Mouse (Mus musculus) frontal cortex, adult 2 months (tissue): ENCODE measurements at regions not wholly inside any gene's neighbourhood (a gene's known extent, or its start where the extent isn't known, plus 50 kb on each side); places are given as distances from the start of the nearest gene placed in this dataset.
A peak's percentile ranks its signal among the peaks of the same experiment; 100 is the strongest.

ENCODE experiments used
- DNase-seq, 2 experiments: peaks; one replicate each; pipeline ENCODE4 v3.0.0; 2022; ENCODE audit warnings: low spot score in 1 of 2; ENCODE audit errors: extremely low spot score in 1 of 2

DNA sequence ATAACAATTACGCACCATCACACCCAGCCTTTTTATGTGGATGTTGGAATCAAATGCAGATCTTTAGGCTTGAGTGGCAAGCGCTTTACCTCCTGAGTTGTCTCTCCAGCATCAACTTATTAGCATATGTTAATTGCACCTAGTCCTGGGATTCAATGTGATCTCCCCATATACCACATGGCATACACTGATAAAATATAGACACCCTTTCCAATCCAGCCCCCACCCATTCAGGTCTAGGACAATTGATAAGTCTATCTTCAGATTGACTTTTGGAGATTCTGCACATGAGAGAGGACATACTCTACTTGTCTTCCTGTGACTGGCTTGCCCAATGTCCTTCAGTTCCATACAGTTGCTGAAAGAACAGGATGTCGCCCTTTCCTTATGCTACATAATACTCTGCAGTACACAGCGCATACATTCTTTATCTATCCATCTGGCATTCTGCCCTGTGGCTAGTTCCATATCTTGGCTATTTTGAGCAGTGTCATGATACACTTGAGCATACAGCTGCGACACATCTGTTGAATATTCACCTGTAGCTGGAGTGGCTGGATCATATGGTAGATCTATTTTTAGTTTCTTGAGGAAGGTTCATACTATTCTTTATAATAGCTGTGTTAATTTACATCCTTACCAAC lies 120.3 kb downstream of the Gsdmc2 start:
- no peak for DNase-seq

DNA sequence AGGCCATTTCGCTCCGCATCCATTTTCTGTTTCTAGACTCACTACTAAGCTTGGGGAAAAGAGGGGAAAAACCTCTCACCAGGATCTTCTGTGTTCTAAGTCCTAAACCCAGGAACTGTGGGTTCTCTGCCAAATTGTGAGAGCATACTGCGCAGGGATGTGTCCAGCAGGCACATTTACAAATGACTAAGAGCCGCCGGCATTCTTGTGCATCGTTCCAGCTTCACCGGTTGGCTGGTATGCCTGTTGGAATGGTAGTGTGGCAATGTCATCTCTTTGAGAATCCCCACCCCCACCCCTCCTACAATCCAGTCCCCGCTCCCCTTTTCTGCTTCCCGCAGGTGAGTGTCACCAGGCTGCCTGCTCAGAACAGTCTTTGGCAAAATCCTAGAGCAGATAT lies 122.0 kb downstream of the Gsdmc2 start:
- DNase-seq: no peak

DNA sequence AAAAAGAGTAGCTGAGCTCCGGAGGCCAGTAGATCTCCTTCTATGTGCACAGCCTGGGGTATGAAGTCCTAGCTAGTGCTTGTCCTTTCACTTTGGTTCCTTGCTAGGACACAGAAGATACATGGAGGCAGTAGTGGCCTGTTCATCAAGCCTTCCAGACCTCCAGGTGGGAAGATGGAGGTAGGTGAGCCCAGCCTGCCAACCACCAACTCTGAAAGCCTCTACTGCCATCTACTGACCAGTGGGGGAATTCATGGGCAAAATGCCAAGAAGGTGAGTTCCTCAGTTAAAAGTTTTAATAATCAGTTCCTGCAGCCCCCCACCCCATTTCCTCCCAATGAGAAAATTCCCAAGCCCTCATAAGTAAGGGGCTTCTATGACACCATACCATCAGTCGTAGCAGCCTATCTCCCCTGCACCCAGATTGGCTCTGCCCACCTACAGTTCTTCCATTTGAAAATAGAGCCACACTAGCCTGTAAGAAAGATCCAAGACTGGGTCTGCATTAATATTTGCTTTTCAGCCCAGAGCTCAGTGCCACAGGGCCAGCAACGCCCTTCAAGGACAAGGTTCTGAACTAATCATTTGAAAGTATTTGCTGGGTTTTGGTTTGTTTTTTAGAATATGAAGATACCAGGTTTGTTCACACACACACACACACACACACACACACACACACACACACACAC lies 123.2 kb downstream of the Gsdmc2 start:
- peak; percentile 3 to 71 for DNase-seq

- DNase-seq: no peak
Measured at GRCm38 (mm10) chr15:63717812-63718211, 127.2 kb downstream of the Gsdmc2 start.

DNA sequence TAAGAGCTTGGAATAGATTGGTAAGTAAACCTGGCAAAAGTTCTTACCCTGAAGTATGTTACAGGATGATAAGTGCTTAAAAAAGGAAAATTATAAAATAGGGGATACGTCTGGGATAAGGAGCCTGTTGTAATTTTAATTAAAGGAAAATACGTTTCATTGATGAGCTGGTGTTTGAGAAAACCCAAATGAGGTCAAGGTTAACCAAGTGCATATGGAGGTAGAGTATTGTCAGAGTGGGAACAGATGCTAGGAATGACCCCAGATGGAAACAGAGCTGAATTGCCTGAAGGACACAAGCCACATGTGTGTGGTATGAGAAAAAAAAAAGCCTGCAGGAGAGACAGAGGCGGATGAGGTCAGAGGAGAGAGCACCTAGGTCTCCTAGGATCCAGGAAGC lies 131.3 kb downstream of the Gsdmc2 start:
- no peak for DNase-seq

GRCm38 (mm10) chr15:63710381-63710780 lies 134.6 kb downstream of the Gsdmc2 start:
- DNase-seq: no peak

DNA sequence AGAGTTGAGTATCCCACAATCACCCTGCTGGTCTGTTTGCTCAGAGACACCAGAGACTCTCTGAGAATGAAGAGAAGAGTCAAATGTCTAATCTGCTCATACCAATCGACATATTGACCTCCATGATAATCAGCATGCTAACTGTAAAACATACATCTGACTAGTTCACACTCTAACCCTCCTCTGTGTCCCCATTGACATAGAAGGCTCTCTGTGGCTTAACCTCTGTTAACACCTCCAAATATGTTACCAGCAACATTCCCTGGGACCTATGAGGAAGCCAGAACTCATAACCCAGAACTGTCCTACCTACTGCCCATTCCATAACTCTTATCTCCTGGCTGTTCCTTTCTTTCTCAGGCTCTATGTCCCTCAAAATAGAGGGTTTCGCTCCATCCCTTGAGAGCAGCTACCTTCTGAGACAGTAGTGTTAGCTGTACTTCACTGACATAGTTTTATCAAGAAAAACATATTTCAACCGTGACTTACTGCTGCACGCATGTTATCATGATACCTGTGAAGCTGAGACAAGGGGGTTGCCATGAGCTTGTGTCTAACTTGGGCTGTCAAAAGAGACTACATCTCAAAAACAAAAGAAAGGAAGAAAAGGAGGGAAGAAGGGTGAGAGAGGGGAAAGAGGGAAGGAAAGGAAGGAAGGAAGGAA lies 135.6 kb downstream of the Gsdmc2 start:
- no peak for DNase-seq

- no peak for DNase-seq
Measured at GRCm38 (mm10) chr15:63704636-63705035, 140.3 kb downstream of the Gsdmc2 start.

- no peak for DNase-seq
Measured at GRCm38 (mm10) chr15:63697831-63698230, 147.1 kb downstream of the Gsdmc2 start.

DNA sequence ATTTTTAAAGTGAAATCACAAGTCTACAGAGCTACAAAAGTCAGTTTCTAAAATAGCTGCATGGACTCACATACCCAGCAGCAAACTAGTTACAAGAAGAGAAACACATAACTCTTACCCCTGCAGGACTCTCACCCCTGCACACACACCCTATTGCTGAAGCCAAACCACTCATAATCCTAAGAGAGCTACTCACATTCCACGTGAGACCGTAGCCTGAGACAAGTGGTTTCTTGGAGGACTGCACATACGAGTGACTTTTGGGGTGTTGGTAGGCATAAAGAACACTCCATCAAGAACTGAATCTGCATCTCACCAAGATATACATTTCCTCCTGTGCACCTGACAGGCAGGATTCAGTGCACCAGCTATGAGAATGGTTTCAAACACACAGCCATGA lies 150.8 kb downstream of the Gsdmc2 start:
- DNase-seq: no peak

GRCm38 (mm10) chr15:63693561-63693960 lies 151.4 kb downstream of the Gsdmc2 start:
- DNase-seq: no peak

- DNase-seq: no peak
Measured at GRCm38 (mm10) chr15:63692491-63693295, 152.3 kb downstream of the Gsdmc2 start.

- DNase-seq: no peak
Measured at GRCm38 (mm10) chr15:63689788-63690575, 155.0 kb downstream of the Gsdmc2 start.

DNA sequence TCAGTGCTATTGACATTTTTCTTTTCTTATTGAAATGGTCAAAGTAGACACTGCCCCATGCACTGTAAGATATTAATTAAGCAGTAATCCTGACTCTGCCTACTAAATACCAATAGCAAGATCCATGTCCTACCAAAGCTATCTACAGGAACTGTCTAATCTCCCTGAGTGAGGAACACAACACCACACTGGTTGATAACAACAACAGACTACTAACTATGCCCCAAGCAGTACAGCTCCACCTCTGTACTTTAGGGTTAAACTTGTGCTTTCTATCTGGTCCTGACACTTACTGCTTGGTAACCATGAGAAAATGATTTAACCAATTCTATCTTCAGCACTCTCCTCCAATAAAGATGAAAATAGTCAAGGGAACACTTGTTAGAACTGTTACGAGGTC lies 157.1 kb downstream of the Gsdmc2 start:
- DNase-seq: no peak

GRCm38 (mm10) chr15:63686954-63687562 lies 157.9 kb downstream of the Gsdmc2 start:
- DNase-seq: no peak

- peak; percentile 10 to 41 for DNase-seq
Measured at GRCm38 (mm10) chr15:63679984-63680925, 164.7 kb downstream of the Gsdmc2 start.

- DNase-seq: no peak
Measured at GRCm38 (mm10) chr15:63678921-63679320, 166.1 kb downstream of the Gsdmc2 start.

DNA sequence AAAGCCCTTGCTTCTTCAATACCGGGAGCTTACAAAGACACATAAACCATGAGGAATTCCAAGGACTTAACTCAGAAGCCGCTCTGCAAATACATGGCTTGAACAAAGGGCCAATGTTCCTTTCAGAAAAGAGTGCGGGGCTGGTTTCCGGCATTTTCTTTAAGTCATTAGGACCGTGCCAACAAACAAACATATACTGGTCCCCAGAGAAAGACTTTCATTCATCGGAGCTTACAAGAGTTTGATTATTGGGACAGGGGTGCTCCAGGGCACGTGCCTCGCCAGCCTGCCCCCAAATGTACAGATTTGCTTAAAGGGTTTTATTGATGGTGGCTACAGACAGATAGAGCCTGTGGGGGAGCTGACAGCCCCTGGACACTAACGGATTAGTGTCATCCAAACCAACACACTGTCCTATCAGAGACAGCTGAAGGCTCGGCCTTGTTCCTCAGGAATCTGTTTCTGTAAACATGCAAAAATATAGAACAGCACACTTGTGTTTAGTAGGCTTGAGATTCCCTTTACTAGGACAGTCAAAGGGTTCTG lies 169.4 kb downstream of the Gsdmc2 start:
- DNase-seq: no peak

DNA sequence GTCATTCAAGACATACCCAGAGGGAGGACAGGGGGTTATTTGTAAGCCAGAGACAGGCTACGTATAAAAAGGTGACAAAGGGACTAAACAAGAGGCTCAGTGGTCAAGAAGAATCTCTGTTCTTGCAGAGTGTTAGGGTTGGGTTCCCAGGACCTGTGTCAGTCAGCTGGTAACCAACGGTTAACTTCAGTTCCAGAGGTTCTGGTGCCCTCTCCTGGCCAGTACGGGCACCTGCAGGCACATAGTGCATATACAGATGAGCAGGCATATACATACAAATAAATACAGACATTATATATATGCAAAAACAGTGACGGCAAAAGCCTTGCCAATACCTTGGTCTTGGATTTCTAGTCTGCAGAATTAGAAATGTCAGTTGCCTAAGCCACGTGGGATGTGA lies 170.6 kb downstream of the Gsdmc2 start:
- no peak for DNase-seq
